Mouse (Mus musculus): ENCODE data around the gene Agap1.

GRCm38 (mm10) chr1:89643445-89644100 lies 189.0 kb downstream of the Agap1 start:
- TF ChIP-seq CTCF (IDR thresholded peaks at IDR 0.05; ENCODE audit: borderline replicate concordance, control insufficient read depth, extremely low read depth, insufficient read depth, low read length, poor library complexity) = no peak
- TF ChIP-seq POLR2A (IDR thresholded peaks at IDR 0.05; ENCODE audit: control insufficient read depth, extremely low read depth, insufficient read depth, low read length, poor library complexity) = no peak

All from thymus, adult 2 months (tissue).